Mouse (Mus musculus) stomach, postnatal 0 days (tissue): ENCODE measurements around the gene Apobec4. TPM values are rescaled to one million over a fixed set of nuclear protein-coding genes. Genes with fewer than 3 reads are reported as not detected.

Experiments
- ATAC-seq: fragments of 200-750 bp; cut with Nextera tagmentation; 2 replicates; pipeline ENCODE4 v1.8.0; 2017; ENCODE audit not compliant: low FRiP score, low TSS enrichment
- DNase-seq: peaks from one replicate; pipeline ENCODE4 v3.0.0-alpha.2; 2016; ENCODE audit warnings: low spot score
- H3K27ac ChIP-seq: fragments of 300-500 bp; sonication (generic); replicated peaks from 2 replicates; pipeline ENCODE4 v1.5.1; 2014; ENCODE audit warnings: mild to moderate bottlenecking, control low read depth
- H3K27me3 ChIP-seq: fragments of 300-500 bp; sonication (generic); 2 replicates; pipeline ENCODE4 v1.6.1; 2014; ENCODE audit warnings: low read length; ENCODE audit not compliant: control insufficient read depth, insufficient read depth
- H3K36me3 ChIP-seq: fragments of 300-500 bp; sonication (generic); 2 replicates; pipeline ENCODE4 v1.6.1; 2014; ENCODE audit warnings: low read length, mixed read lengths; ENCODE audit not compliant: control insufficient read depth, insufficient read depth
- H3K4me1 ChIP-seq: fragments of 300-500 bp; sonication (generic); replicated peaks from 2 replicates; pipeline ENCODE4 v1.6.1; 2014; ENCODE audit warnings: antibody characterized with exemption; ENCODE audit not compliant: control insufficient read depth, insufficient read depth
- H3K4me2 ChIP-seq: fragments of 300-500 bp; sonication (generic); replicated peaks from 2 replicates; pipeline ENCODE4 v1.6.1; 2014; ENCODE audit warnings: low read depth, mild to moderate bottlenecking, control low read depth, moderate library complexity
- H3K4me3 ChIP-seq: fragments of 300-500 bp; sonication (generic); 2 replicates; pipeline ENCODE4 v1.5.1; 2014; ENCODE audit warnings: low read depth, low read length, control low read depth
- H3K9ac ChIP-seq: fragments of 300-500 bp; sonication (generic); 2 replicates; pipeline ENCODE4 v1.6.1; 2014; ENCODE audit warnings: mild to moderate bottlenecking, low read length, control low read depth, mixed read lengths
- H3K9me3 ChIP-seq: fragments of 300-500 bp; sonication (generic); 2 replicates; pipeline ENCODE4 v1.6.1; 2016; ENCODE audit warnings: low read length; ENCODE audit not compliant: control insufficient read depth
- CTCF ChIP-seq: IDR thresholded peaks from 2 replicates; pipeline ENCODE4 v1.5.1; 2016; ENCODE audit warnings: antibody characterized with exemption, low read depth, mild to moderate bottlenecking, moderate library complexity
- EP300 ChIP-seq: optimal IDR thresholded peaks from 2 replicates; pipeline ENCODE3; 2016; ENCODE audit warnings: antibody characterized with exemption
- WGBS: fragments of 180-500 bp; shearing (Covaris S2); extraction: QIAGEN DNeasy Blood & Tissue Kit; methylation state at CpG from one replicate; pipeline ENCODE4 v1.1.7; 2014; 5-methylcytosine and 5-hydroxymethylcytosine counted together
- polyA plus RNA-seq: library from polyadenylated mRNA; unstranded; fragments of >200 nt; fragmentation: Nextera tagmentation; extraction: Ambion mirVana; gene quantifications from 2 replicates; pipeline ENCODE4 v1.2.1, GENCODE M21; 2015

Apobec4 gene
- polyA plus RNA-seq, 1 experiment from 2014 or later = not detected

GRCm38 (mm10) chr1:152800633-152801176 lies 50.4 kb downstream of the Apobec4 start:
- Histone ChIP-seq H3K4me3 (no peak overlapping the region), H3K9me3 (no peaks in the 10 kb centered on the region), H3K27ac (0 out of 2 replicates have a peak overlapping the region, but pooled peaks have one; percentile 24), H3K9ac (no peak overlapping the region), H3K36me3 (no peaks in the 10 kb centered on the region), H3K27me3 (no peaks in the 10 kb centered on the region), H3K4me1 (no peaks in the 10 kb centered on the region), H3K4me2 (no peak overlapping the region)
- DNase-seq = no peak
- 83% methylated on average over 13 of the region's 13 CpGs for WGBS
- ATAC-seq = no peak
- TF ChIP-seq CTCF = no peak
- TF ChIP-seq EP300 = no peak

DNA sequence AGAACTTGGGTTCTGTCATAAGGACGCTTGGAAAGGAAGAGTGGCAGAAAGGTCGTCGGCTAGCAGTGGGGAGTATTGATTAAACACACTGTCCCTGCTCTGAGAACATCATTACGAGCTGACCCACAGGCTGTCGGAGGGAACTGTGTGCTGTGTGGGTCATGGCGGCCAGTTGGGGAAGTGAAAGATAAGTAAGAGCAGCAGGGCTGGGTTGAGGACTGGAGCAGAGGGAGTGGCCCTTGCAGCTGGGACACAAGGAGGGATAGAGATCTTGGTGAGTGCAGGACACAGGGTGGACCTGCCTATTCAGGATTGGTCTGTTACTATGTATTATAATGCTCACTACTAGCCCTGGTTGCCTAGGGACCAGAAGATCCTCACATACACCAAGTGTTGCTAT lies 54.6 kb downstream of the Apobec4 start:
- H3K9ac ChIP-seq = no peak overlapping the region
- no peak for TF ChIP-seq CTCF
- no peak for TF ChIP-seq EP300
- no peak overlapping the region for H3K4me2 ChIP-seq
- DNase-seq = no peak
- ATAC-seq = no peak
- 69% methylated on average over 6 of the region's 6 CpGs for WGBS
- no peaks in the 10 kb centered on the region for H3K9me3 ChIP-seq
- no peaks in the 10 kb centered on the region for H3K4me1 ChIP-seq
- H3K27ac ChIP-seq = no peak overlapping the region
- no peaks in the 10 kb centered on the region for H3K27me3 ChIP-seq
- H3K4me3 ChIP-seq = no peak overlapping the region
- H3K36me3 ChIP-seq = no peaks in the 10 kb centered on the region

Other genes with a start within 250 kb of the Apobec4 start
- gene Rgl1, start 15.8 kb downstream of the Apobec4 start, polyA plus RNA-seq = 21.0 and 23.0 TPM in 2 replicates
- gene Arpc5, start 16.0 kb downstream of the Apobec4 start, polyA plus RNA-seq = 350 and 355 TPM in 2 replicates
- gene Ncf2, start 49.6 kb downstream of the Apobec4 start, polyA plus RNA-seq = 2.5 and 2.6 TPM in 2 replicates
- 10.3 and 10.7 TPM in 2 replicates for gene Smg7, start 152.1 kb downstream of the Apobec4 start, polyA plus RNA-seq
- 1.2 and 1.3 TPM in 2 replicates for gene Nmnat2, start 204.4 kb downstream of the Apobec4 start, polyA plus RNA-seq